Mouse (Mus musculus) layer of hippocampus, postnatal 14 days (tissue): ENCODE measurements around the gene Grid1. TPM values are rescaled to one million over a fixed set of nuclear protein-coding genes. Genes with fewer than 3 reads are reported as not detected.

Source experiments
- DNase-seq, 2 experiments: peaks; one replicate each; pipeline ENCODE4 v3.0.0; 2021 to 2022; ENCODE audit warnings: low spot score in 2 of 2, mixed read lengths in 1 of 2
- total RNA-seq, 2 experiments: library from RNA; stranded (reverse); gene quantifications; 2 replicates each; pipeline ENCODE4 v1.2.3; 2021

Gene Grid1
- total RNA-seq, 2 experiments from 2014 or later: 52.9 to 53.1 TPM

- no peak for DNase-seq
These were observed 153.0 kb downstream of the Grid1 start for GRCm38 (mm10) chr14:34972930-34973329.

DNA sequence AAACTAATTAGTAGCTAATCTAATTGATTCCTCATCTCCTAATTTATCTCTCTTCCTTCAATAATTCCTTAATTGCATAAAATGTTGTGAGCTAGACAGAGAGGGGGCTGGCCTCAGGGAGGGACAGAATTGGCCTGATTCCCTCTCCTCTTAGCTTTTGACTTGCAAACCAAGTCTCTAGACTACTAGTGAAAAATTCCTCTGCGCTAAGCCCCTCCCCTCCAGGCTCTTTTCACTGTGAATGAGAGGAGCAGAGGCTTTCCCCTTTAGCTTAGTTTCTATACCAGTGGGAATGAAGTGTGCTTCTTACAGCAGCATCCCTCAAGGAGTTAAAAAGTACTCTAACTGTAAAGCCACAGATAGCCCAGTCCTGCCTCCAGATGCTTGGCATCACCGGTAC, 160.8 kb downstream of the Grid1 start:
- no peak for DNase-seq

- no peak for DNase-seq
These were observed 169.2 kb downstream of the Grid1 start for GRCm38 (mm10) chr14:34989131-34989530.

DNA sequence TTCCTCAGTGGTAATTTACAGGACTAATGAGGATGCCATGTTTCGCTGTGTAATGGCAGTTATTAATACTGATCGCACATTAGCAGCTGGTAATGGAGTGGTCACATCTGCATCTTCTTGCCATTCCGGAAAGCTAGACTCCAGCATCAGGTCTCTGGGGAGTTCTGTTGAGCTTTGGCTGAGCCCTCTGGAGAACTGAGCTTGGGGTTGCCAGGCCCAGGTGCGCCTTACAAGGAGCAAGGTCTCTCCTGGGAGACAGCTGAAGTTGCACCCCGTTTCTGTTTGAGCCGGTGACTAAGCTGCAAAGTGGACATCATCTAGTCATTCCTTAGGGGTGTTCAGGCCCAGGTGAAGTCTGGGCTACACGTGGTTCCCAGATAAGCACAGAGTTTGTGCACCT, 186.8 kb downstream of the Grid1 start:
- no peak for DNase-seq

DNA sequence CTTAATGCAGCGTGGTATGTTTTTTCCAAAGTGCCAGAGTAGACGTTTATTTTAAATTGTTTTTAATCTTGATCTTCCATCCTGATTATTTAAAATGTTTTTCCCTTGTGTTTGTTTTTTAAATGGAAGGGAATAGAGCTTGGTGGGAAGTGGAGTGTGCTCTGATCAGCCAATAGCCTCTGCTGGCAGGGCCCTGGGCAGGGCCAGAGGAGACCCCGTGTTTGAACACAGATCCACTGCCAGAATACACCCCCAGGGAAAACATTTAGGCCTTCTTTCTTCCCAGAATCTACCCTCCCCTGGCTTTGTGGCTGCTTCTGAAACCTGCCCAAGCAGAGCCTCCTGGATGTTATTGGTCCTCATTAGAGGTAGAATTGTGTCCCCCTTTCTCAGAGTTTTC, 188.8 kb downstream of the Grid1 start:
- no peak for DNase-seq

GRCm38 (mm10) chr14:35009074-35009473, 189.2 kb downstream of the Grid1 start:
- no peak for DNase-seq

- DNase-seq: no peak
These were observed 206.8 kb downstream of the Grid1 start for GRCm38 (mm10) chr14:35026686-35027085.

DNA sequence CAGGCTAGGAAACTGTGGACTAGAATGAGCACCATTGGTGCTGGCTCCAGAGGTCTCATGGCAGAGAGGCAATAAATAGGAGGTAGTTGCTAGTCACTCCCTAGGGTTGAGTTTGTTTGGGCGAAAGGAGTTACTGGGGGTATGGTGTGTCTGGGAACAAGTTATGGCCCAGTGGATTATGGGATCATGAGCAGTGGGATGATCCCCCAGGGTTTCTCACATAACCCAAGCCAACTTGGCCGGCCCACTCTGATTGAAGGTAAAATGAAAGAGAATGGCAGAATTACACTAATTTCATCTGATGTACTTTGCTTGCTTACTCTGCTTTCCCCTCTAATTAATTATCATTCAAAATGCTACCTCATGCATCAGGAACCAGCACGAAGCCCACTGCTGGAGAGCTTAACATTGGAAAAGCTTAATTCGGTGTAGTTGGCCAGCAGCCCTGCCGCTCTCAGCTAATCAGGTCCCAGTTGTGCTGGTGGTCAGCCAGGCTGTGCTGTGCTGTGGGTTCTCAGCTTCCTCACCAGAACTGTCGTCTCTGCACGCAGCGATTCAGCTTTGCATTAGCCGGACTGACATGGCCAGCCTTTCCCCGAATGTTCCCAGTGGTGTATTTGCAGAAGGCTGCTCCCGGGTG, 207.7 kb downstream of the Grid1 start:
- DNase-seq: peak; percentile 30 to 60

GRCm38 (mm10) chr14:35029626-35030025, 209.7 kb downstream of the Grid1 start:
- DNase-seq: no peak

DNA sequence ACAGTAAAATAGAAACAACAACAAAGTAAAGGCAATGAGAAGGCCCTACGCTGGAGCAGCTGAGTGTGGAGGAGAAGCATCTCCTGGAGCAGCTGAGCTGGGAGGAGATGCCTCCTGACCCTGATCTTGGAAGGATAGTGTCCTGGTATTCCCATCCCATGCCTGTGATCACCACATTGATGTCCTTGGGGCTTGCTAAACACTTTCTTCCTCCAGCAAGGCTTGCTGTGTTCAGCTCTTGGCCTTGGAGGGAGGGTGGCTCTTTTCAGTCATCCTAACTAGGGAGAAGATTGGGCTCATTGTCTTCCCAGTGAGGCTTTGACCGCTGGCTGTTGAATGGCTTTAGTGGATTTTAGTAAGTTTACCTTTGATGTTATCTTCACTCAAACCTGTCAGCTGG, 210.4 kb downstream of the Grid1 start:
- no peak for DNase-seq

DNA sequence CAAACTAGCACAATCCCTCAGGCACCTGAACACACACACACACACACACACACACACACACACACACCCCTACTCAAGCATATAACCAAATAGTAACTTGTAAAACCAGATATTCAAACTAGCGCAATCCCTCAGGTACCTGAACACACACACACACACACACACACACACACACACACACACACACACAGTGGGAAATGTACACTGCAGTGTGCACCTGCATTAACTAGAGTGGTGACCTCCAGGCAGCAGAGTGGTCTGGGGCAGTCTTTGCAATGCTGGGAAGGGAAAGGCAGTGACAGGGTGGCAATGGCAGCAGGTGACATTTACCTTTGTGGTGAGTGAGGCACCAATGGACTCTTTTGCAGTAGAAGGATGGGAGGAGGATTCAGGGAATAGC, 212.4 kb downstream of the Grid1 start:
- DNase-seq: no peak

- no peak for DNase-seq
These were observed 224.4 kb downstream of the Grid1 start for GRCm38 (mm10) chr14:35044268-35044667.

- DNase-seq: no peak
These were observed 225.2 kb downstream of the Grid1 start for GRCm38 (mm10) chr14:35044918-35045698.

GRCm38 (mm10) chr14:35049231-35049630, 229.3 kb downstream of the Grid1 start:
- peak; percentile 33 to 35 for DNase-seq

GRCm38 (mm10) chr14:35054139-35054538, 234.2 kb downstream of the Grid1 start:
- DNase-seq: no peak

- DNase-seq: peak; percentile 59 to 75
These were observed 254.7 kb downstream of the Grid1 start for GRCm38 (mm10) chr14:35074636-35075035.

DNA sequence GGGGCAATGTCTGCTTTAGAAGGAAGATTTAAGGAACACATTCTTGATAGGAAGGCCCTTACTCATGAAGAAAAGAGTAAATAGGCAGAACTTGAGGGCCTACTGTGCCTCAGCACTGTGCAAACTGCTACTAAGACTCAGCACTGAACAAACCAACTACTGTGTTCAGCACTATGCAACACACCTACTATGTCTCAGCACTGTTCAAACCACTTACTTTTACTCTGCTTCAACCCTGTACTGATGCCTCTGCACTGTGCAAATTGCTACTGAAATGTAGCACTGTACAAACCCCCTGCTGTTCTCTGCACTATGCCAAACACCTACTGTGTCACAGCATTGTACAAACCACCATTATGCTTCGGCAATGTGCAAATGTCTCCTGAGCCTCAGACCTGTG, 260.0 kb downstream of the Grid1 start:
- peak in 1 of 2 experiments; percentile 27 for DNase-seq

DNA sequence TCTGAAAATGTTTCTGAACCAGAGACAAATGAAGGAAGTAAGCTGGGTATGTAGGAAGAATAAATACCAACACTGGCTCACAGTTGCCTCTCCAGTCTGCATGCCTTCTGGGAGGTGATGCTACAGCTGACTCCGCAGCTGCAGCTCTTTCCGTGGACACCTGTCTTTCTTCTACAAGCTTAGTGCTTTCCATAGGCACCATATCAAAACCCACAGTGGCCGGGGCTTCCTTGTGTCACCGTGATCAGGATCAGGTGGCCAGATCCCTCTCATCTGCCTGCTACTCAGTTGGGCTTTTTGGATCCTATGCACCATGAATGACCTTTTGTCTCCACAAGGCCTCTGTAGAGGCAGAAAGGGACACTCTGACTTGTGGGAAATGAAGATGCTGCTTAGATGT, 272.7 kb downstream of the Grid1 start:
- no peak for DNase-seq

DNA sequence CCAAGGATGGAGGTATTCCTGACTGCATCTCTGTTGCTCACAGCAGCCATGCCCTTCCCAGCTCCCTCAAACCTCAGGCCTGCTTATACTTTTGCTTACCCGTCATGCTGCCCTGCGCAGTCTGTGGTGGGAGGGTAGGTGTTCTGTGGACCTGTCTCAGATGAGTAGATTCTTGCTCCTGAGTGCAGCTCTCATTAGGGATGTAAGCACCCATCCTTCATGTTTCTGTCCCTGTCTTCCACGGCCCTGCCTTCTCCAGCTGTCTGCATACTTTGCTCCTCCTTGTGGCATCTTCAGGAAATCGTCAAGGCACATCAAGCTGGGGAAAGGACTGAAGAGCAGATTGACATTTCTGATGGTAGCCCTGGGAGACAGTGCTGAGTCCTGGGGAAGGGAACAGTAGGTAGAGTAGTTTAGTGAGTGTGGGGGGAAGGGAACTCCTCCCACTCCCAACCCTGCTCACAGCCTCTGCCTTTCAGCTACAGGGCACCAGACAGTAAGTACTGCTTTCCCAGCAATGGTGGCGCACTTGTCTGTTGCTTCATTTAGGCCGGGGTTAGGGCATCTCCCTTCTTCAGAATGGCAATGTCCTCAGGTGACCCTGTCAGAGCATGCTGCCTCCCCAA, 273.8 kb downstream of the Grid1 start:
- no peak for DNase-seq

- no peak for DNase-seq
These were observed 275.7 kb downstream of the Grid1 start for GRCm38 (mm10) chr14:35095506-35096059.

GRCm38 (mm10) chr14:35096085-35096484, 276.2 kb downstream of the Grid1 start:
- DNase-seq: no peak

DNA sequence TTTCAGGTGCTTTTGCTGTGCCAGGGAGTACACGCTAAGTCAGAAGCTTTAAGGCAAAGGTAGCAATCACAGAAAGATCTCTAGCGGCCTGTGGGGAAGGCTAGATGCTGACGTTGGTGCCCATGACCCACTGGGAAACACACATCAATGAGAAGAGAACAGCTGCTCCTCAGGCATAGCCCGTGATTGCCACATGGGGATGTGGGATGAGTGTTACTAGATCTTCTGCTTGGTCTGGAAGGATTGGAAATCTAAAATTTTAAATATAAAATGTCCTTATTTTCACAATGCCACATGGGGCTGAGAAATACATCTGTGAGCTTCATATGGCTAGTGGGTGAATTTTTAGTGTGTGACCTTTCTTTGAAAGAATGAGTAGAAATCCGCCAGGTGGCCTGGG, 277.3 kb downstream of the Grid1 start:
- peak; percentile 26 to 45 for DNase-seq
